Mouse (Mus musculus): Measurements from ENCODE around the gene Slc13a4. TPM values are rescaled to one million over a fixed set of nuclear protein-coding genes. Genes with fewer than 3 reads are reported as not detected.

The Slc13a4 gene
- total RNA-seq, 2 experiments from 2014 or later: 0.45 to 0.62 TPM

DNA sequence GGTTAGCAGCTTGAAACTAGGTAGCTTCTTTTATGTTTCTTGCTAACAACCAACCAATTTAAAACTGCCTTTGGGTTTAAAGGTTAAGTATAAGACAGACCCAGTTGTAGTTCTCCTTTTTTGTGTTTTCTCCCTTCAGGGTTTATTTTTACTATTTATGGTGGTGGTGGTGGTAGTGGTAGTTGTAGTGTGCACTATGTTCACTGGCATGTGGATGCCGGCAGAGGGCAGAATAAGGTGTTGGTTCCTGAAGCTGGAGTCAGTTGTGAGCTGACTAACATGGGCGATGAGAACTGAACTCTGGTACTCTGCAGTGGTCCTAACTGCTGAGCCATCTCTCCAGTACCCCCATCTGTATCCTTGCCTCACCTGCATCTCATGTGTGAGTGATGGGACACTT is 49.0 kb downstream of the Slc13a4 start:
- DNase-seq (ENCODE audit: low spot score in 2 of 2): no peak

DNA sequence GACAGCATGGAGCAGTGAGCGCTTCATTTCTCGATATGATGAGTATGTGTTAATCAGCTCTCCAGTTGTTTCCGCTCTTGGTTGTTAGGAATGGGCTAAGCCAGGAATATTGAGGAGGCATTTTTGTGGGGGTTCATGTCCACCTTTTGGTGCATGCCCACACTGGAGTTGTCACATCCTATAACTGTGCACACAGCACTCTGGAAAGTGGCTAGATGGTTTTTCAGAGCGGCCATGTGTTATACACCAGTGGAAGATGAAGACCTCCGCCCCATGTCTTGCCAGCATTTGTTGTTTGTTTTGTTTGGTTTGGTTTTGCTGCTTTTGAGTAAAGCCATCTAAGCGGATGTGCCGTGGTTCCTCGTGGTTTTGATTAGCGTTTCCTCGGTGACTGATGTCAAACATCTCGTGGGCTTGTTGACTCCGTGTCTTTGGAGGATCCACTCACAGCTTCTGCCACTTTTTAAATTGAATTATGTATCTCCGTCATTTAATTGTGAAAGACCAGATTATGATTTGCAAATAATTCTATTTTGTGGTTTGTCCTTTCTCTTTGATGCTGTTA is 50.2 kb downstream of the Slc13a4 start:
- DNase-seq (ENCODE audit: low spot score in 2 of 2): no peak

DNA sequence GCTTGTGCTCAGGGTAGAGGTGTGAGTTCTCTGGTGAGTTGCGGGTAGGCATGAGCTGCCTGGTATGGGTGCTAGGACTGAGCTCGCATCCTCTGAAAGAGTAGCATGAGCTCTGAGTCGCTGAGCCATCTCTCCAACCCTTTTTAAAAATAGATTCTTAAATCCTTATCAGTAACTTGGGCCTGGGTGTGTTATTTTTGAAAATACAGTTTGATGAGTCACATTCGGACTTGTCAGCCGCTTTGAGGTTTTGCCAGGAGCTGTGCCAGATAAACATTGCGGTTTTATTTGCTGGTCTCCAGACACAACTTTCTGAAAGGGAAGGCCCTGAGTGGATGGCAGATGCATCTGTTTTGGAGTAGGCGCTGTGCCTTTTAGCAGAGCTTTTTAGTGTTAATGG is 51.2 kb downstream of the Slc13a4 start:
- DNase-seq (ENCODE audit: low spot score in 2 of 2): peak in 1 of 2 experiments; percentile 48

DNA sequence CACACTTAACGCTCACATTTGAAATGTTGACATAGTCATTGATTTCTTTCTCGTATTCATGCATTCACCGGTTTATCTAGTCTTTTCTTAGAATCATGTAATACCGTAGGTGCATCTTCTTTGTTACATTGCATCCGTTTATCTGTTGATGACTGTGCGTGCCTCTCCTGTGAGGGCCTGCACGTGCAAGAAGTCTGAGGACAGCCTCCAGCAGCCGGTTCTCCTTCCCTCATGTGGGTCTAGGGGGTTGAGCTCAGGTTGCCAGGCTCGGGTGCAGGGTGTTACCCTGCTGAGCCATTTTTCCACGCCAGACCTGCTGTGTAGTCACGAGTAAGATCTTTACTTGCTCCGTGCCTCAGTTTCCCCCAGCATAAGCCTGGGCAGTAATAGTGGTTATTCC is 52.9 kb downstream of the Slc13a4 start:
- DNase-seq (ENCODE audit: low spot score in 2 of 2): no peak

DNA sequence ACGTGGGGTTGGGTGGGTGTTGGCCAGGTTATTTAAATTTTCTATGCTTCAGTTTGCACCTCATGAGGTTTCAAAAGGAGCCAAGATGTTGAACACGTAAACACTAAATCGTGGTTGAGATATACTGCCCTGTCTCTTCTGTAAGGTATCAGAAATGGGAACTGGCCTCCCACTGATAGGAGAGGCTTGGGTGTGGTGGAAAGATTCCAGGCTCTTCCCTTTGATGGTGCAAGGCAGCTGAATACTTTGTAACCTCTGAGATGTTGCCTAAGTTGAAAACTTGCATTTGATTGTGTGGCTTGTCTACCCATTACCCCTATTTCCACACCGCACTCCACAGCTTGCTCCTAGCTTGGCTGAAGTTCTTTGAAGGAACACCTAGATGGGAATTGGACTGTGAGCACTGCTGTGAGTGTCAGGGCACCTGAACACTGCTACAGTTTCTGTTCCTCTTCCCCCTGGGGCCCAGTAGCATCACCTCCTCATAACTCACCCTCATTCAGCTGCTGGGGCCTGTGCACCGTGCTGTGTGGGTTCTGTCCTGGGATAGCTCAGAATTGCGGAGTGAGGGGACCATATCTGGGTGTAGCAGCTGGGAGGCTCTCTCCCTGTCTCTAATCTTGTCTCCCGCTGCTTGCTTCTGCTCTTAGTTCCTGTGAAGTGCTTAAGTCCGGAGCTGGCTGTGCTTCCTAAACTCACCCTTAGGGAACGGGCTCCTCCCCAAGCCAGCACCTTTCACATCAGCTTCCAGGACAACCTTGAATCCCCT is 53.6 kb downstream of the Slc13a4 start:
- no peak for DNase-seq (ENCODE audit: low spot score in 2 of 2)

DNA sequence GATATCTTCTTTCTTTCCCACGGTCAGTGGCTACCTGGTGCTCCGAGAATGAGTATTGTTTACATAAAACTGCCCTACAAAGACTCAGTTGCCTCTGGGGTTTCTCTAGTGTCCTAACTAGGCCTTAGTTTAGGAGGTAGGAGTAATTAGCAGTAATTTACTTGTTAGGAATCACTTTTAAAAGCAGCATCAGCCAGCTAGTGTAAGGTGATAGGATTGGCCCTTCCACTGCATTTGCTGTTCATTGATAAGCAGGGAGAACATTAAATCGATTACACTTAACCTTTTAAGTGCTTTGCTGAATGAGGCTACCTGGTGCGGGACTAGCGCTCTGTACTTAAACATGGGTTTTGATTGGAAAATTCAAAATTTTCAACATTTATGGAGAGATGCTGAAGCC is 54.5 kb downstream of the Slc13a4 start:
- DNase-seq (ENCODE audit: low spot score in 2 of 2): no peak

DNA sequence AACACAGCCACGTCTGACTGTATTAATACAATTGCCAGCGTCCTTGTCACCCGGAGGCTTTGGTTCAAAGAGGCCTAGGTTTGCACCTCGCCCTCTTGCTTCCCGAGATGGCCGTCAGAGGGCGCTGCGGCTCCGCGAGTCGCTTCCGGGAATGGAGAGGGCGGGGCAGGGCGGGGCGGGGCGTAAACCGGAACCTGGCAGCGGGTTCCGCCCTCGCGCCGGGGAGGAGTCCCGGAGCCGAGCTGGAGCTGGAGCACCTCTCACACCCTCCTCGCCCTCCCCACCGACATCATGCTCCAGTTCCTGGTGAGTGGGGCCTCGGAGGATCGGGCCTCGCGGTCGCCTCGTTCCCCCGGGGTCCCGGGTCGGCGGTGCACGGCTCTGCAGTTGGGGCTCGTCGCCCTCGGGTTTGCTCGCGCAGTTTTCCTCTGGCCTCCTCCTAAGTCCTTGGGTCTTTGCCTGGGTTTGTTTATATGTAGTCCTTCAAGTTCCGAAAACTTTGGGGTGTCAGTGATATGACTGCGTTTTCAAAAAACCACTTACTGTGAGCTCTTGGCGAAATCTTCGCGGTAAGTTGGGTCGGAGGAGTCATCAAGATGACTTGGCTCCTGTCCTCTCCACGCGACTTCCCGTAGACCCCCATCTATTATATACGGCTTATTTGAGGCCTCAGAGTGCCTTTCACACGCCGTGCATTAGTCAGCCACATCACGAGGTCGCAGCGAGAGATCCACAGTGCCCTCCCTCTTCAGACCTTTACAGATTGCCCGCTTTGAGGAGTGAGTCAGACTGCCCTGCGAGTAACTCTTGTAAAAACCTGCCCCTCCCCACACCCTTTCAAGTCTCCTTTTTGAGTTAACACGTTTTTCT is 55.2 kb downstream of the Slc13a4 start:
- peak; percentile 82 to 92 for DNase-seq (ENCODE audit: low spot score in 2 of 2)

DNA sequence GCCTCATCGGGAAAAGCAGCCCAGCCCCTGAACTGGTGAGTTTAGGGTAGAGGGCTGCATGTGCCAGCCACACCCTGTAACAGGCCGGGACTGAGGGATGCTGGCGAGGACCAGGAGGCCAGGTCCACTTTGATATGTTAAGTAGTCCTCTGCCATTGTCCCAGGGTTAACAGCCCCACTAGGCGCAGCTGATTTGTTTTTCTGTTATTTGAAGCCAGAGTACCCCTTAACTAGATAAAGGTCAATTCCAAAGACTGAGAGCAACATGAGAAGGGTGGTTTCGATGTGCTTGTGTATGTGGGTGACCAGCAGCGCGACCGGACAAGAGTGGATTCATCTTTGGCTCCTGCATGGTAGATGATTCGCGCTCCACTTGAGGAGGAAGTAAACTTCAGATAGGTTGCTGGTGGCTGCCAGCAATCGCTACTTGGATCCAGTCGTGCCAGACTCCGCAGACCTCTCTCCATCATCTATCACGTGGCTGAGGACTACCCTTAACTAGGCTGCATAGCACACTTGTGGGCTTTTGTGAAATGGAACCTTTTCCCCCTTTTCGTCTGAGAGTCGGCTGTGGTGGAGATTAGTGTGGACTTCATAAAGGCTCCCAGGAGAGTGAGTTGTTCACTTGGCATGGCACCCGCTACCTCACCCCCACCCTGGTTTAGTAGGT is 56.0 kb downstream of the Slc13a4 start:
- no peak for DNase-seq (ENCODE audit: low spot score in 2 of 2)

DNA sequence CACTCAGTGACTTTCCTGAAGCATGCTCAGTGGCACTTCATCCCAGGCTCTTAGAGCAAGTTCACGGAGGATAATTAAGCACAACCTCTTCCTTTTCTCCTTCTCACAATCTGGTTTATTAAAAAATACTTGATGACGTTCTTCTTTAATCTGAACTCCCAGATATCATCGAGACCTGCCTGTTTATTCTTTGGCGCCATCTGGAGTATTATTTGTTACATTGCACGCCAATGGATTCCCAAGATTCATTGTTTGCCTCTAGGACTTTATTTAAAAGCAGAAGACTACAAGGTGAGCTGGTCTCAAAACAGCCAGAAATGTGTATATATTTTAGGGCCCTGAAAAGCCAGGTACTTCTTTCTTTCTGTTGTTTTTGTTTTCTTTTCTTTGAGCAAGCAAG is 62.8 kb downstream of the Slc13a4 start:
- DNase-seq (ENCODE audit: low spot score in 2 of 2): no peak

DNA sequence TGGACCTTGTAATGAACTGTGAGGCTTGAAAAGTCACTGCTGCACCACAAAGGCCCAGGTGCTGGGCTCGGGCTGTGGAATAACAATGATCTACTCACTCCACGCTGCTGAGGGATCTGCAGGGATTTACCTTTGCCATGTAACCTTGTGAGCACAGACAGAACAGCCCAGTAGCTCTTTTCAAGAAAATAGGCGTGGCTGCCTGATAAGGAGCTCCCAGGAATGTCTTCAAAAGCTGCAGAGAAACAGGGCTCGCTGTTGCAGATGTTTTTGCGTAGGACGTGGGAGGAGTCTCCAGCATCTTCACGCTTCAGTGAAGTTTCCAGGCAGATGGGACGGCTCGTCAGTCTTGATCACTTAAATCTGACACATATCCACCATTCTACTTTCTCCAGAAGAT is 63.9 kb downstream of the Slc13a4 start:
- DNase-seq (ENCODE audit: low spot score in 2 of 2): no peak

DNA sequence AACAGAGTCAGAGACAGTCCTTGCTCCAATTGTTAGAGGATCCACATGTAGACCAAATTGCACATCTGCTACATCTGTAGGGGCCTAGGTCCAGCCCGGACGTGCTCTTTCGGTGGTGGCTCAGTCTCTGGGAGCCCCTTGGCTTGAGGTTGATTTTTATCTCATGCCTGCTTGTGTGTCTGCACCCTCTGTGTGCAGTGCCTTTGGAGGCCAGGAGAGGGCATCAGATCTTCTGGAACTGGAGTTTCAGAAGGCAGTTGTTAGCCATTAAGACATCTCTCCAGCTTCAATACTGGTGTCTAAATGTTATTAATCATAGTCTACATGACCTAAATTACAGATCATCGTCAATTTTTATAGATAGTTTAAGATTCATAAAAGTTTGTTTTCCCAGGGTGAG is 64.7 kb downstream of the Slc13a4 start:
- DNase-seq (ENCODE audit: low spot score in 2 of 2): no peak

DNA sequence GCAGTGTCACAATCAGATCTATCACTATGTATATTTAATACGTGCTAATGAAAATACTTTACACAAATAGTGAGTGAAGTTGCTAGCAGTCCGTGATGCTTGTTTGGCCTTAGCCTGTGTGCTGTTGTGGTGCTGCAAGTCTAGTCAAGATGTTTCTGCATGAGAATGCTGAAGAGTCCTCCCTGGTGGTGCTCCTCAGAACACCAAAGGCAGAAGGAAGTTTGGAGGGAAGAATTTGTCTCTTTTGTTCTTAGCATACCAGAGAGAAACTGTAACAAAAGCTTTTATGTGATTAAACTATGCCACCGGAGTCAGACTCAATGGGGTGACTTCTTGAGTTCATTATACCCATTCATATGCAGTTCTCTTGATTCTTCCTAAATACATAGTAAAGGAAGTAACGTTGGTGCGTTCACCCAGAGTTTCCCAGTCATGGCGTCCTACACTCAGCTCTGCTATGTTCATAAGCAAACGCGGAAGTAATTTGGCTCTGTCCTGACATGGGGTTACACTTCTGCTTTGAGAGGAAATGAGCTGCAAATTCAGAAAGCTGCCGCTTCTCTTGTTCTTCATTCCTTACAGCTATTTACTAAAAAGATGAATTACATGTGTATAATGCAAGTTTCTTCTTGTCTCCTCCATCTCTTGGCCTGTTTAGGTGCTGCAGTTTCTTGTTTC is 71.7 kb downstream of the Slc13a4 start:
- no peak for DNase-seq (ENCODE audit: low spot score in 2 of 2)

DNA sequence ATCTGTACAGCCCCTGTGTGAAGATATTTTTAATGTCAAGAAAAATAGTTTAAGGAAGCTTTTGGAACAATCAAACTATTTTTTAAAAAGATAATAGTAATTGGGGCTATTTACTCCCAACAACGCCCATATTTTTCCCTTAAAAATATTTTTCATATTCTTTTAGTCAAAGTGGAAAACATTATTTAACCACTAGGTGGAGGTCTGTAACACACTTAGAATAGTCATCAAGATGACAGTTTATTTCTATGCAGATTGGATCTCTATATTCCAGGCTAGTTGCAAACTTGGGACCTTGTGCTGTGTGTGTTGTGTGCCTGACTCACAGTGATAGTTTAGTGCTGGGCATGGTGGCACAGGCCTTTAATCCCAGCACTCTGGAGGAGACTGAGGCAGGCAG is 78.5 kb downstream of the Slc13a4 start:
- no peak for DNase-seq (ENCODE audit: low spot score in 2 of 2)

DNA sequence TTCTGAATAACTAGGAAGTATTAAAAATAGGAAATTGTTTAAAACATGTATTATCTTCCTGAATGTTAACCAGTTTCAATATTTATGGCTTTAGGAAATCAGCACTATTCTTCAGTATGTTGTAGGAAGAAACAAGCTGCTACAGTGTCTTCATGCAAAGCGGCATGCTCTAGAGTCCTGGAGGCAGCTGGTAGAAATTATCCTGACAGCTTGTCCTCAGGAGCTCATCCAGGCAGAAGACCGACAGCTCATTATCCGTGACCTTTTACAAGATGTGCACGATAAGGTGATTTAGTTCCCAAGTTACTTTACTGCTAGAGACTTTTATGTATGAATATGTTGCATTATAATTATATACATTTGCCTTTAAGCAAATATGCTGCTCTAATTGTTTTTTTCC is 82.2 kb downstream of the Slc13a4 start:
- DNase-seq (ENCODE audit: low spot score in 2 of 2): no peak

Other genes with a start within 250 kb of the Slc13a4 start
- gene Cnot4, start 174.4 kb downstream of the Slc13a4 start, total RNA-seq (2021): 10 to 100 TPM; 25.0 to 26.0 TPM
- 10 to 100 TPM; 44.1 to 55.1 TPM for gene Nup205, start 130.7 kb downstream of the Slc13a4 start, total RNA-seq (2021)
- 1 to 10 TPM in 1 of 2 experiments, under 1 TPM in 1; 0.68 to 1.3 TPM for gene Fam180a, start 18.0 kb upstream of the Slc13a4 start, total RNA-seq (2021)
- gene Mtpn, start 231.8 kb upstream of the Slc13a4 start, total RNA-seq (2021): 100 to 1,000 TPM; 119 to 125 TPM